Mouse (Mus musculus) kidney, postnatal 4 days (tissue): Measurements from ENCODE around the gene Il11ra1.

Source experiments
- DNase-seq, 2 experiments: peaks; one replicate each; pipeline ENCODE4 v3.0.0; 2021; ENCODE audit warnings: mixed read lengths in 2 of 2

Gene Il11ra1

GRCm38 (mm10) chr4:41711705-41712375 lies 12.1 kb downstream of the Il11ra1 start:
- DNase-seq, result peak in 1 of 2 experiments; percentile 40

- DNase-seq, result peak in 1 of 2 experiments; percentile 54
Measured at GRCm38 (mm10) chr4:41712421-41713196, 12.8 kb downstream of the Il11ra1 start.

GRCm38 (mm10) chr4:41713197-41714067 lies 13.6 kb downstream of the Il11ra1 start, which contains the start of gene Rpp25l:
TSS of gene Rpp25l (minus strand) at chr4:41713534.
- peak; percentile 90 to 94 for DNase-seq

DNA sequence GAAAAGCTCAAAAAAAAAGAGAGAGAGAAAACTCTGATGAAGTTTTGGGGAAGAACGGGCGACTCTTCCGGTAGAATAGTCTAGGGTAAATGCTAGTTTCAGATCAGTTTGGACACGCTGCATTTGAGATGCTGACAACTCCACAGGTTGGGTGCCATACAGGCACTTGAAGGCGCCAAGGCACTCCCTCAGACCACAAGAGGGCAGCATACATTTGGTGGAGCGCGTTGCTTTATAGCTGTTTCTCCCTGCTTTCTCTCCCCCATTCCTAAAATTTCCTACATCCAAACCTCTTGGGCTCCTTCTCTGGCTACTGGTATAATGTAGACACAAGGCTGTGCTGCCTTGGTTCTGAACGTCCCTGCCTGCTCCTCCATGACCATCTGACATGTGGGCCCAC lies 14.5 kb downstream of the Il11ra1 start:
- DNase-seq, result peak; percentile 79 to 84

DNA sequence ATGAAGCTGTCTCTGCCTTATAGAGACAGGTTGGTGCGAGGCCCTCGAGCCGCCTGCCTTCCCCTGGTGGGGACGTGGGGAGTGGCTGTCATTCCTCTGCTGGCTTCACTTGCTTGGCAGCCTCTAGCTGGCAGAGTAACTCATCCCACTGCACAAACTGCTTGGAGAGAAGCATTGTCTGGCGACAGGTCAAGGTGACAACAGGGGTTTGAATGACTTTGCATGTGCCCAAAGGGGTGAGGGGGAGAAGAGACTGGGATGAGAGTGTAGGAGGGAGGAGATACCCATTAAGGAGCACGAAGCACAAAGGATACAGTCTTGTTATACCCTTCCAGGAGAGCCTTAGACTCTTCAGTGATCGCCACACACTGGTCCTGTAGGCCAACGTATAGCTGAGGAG lies 15.3 kb downstream of the Il11ra1 start:
- DNase-seq, result no peak

- peak; percentile 60 to 66 for DNase-seq
Measured at GRCm38 (mm10) chr4:41715596-41715995, 15.8 kb downstream of the Il11ra1 start.

- DNase-seq, result no peak
Measured at GRCm38 (mm10) chr4:41716834-41717233, 17.0 kb downstream of the Il11ra1 start.

GRCm38 (mm10) chr4:41722918-41723351 lies 23.1 kb downstream of the Il11ra1 start, which contains the start of gene Dctn3:
TSS of gene Dctn3 (minus strand) at chr4:41723170.
- peak; percentile 87 to 92 for DNase-seq

- no peak for DNase-seq
Measured at GRCm38 (mm10) chr4:41726826-41727621, 27.2 kb downstream of the Il11ra1 start.

DNA sequence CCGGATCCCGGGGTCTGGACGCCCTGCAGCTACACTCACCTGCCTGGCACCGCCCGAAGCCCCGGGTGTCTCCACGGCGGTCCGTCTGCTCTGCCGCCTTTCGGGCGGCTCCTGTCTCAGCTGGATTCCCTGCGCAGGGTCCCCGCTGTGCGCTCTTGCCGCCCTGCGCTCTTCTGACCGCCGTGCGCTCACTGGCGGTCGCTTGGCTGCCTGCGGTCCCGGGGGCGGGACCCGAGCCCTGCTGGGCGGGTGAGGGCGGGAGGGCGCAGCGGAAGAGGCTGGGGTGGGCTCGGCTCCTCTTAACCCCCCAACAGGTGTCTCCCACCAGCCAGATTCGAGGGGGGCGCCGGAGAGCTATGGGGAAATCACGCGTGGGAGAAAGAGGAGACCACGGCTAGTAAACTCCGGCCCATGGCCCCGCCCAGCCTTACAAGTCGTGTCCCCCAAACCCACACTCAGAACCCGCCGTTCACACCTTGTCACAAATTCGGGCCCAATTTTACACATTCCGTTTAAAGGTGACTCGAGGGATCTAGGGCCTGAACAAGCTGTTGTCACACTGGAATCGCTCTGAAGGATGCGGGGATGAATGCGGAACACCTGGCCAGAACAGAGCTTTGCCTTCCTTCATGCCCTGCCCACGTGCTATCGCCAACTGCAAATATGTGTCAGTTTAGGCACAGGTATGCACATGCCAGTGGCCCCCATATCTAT lies 31.4 kb downstream of the Il11ra1 start, which contains the start of gene Arid3c:
Gene Arid3c (minus strand): TSS at position 91 of the 714 bp plus-strand sequence.
- DNase-seq, result peak; percentile 26 to 54

DNA sequence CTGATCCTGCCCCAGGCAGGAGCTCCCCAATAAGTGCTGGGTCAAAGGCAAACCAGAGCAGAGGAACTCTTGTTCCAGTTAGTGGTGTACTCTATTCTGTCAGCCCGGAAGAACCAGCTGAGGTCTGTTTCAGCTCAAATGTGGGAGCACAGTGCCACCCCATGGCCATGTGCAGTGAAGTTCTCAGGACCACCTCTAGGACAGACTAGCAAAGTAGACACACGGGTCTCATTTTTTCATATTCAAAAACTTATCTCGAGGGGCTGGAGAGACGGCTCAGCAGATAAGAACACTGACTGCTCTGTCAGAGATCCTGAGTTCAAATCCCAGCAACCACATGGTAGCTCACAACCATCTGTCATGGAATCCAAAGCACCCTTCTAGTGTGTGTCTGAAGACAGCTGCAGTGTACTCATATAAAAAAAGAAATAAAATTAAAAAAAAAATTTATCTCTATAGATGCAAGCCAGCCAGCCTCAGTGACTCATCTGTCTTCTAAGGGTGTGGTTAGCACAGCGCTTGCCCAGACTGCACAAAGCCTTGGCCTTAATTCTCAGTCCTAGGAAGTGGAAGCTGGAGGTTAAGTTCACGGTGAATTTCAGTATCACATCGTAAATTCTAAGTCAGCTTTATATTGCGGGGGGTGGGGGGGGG lies 37.9 kb downstream of the Il11ra1 start:
- DNase-seq, result peak; percentile 83 to 87

DNA sequence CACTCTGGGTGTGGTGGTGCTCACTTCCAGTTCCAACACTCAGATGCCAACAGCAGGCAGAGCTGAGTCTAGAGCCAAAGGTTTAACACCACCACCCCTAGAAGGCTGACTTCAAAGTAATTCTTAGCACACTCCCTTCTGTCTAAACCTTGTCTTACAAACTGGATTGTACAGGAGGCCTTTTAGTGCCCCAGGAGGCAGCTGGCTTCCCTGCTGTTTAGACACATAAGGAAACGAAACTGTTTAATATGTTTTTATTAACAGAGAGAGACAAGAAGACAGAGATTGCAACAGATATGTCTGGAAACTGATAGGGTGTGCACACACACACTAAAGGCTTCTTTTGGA lies 38.4 kb downstream of the Il11ra1 start:
- DNase-seq, result no peak

- DNase-seq, result no peak
Measured at GRCm38 (mm10) chr4:41739260-41739659, 39.5 kb downstream of the Il11ra1 start.

- DNase-seq, result peak in 1 of 2 experiments; percentile 41
Measured at GRCm38 (mm10) chr4:41740380-41741157, 40.8 kb downstream of the Il11ra1 start.

GRCm38 (mm10) chr4:41741158-41741560 lies 41.4 kb downstream of the Il11ra1 start:
- DNase-seq, result peak; percentile 90 to 95

GRCm38 (mm10) chr4:41744131-41744530 lies 44.3 kb downstream of the Il11ra1 start:
- DNase-seq, result no peak

DNA sequence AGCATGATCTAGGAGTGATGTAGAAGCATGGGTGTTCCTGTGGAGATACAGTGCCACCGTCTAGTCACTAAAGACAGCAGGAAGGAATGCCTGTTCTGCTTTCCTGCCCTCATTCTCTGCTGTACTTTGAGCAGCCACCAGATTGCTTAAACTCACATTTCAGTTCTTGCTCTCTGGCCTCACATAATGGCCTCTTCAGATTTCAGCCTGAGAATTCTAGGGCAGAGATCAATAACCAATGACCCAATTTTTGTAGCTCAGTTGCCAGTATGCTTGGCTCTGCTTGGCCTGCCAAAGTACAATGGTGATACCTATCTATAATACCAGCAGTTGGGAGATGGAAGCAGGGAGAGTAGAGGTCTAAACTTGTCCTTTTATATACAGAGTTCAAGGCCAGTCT lies 45.2 kb downstream of the Il11ra1 start:
- no peak for DNase-seq

GRCm38 (mm10) chr4:41754797-41755337 lies 55.1 kb downstream of the Il11ra1 start, which contains the start of gene Galt:
TSS of gene Galt (plus strand) at chr4:41755228.
- DNase-seq, result no peak
